Mouse (Mus musculus) lung, postnatal 0 days (tissue): ENCODE measurements around the gene Aspscr1.

ENCODE experiments used
- CTCF ChIP-seq: IDR thresholded peaks from 2 replicates; pipeline ENCODE4 v1.5.1; 2016; ENCODE audit warnings: antibody characterized with exemption, mild to moderate bottlenecking
- EP300 ChIP-seq: IDR thresholded peaks from 2 replicates; pipeline ENCODE4 v1.6.1; 2016; ENCODE audit warnings: antibody characterized with exemption, mild to moderate bottlenecking, control low read depth

- no peak; the same call in 1 of the 2 replicates for TF ChIP-seq CTCF
- TF ChIP-seq EP300 = no peak
Observed at GRCm38 (mm10) chr11:120665406-120665805, 7.4 kb upstream of the Aspscr1 start.
